Mouse (Mus musculus): ENCODE results near the gene Efcc1. TPM values are rescaled to one million over a fixed set of nuclear protein-coding genes. Genes with fewer than 3 reads are reported as not detected.
A peak's percentile ranks its signal among the peaks of the same experiment; 100 is the strongest.

The Efcc1 gene
- polyA plus RNA-seq (2015; fragmentation: Nextera tagmentation; extraction: Ambion mirVana), result 0.96 and 1.1 TPM in 2 replicates

GRCm38 (mm10) chr6:87730591-87731462, at the start of gene Efcc1:
Gene Efcc1 (plus strand): TSS chr6:87730869.
- Histone ChIP-seq H3K27ac (no peak within 1 kb of the TSS; the same call in 1 of the 2 replicates), H3K9ac (peak within 1 kb of the TSS; percentile 65), H3K36me3 (ENCODE audit: poor library complexity, severe bottlenecking) (no peaks in the 10 kb centered on the region), H3K9me3 (replicated peaks) (no peaks in the 10 kb centered on the region), H3K4me2 (peak within 1 kb of the TSS; percentile 86), H3K4me3 (peak within 1 kb of the TSS; percentile 55), H3K27me3 (peaks cover 76% of the 10 kb centered on the region), H3K4me1 (peaks cover 31% of the 10 kb centered on the region)
- peak; percentile 77 for ATAC-seq
- 0% methylated on average over 82 of the region's 90 CpGs for WGBS

GRCm38 (mm10) chr6:87695947-87696346, 34.7 kb upstream of the Efcc1 start:
- H3K27ac ChIP-seq, result no peak overlapping the region
- ATAC-seq, result no peak
- H3K36me3 ChIP-seq (ENCODE audit: poor library complexity, severe bottlenecking), result no peaks in the 10 kb centered on the region
- no peak overlapping the region for H3K9ac ChIP-seq
- H3K27me3 ChIP-seq, result no peaks in the 10 kb centered on the region
- H3K4me2 ChIP-seq, result no peak overlapping the region
- WGBS, result 87% methylated on average over 3 of the region's 3 CpGs
- peaks cover 3% of the 10 kb centered on the region; the same call in 1 of the 2 replicates for H3K9me3 ChIP-seq (replicated peaks)
- no peak overlapping the region for H3K4me3 ChIP-seq
- no peaks in the 10 kb centered on the region for H3K4me1 ChIP-seq

- 85% methylated on average over 4 of the region's 4 CpGs for WGBS
- Histone ChIP-seq H3K36me3 (ENCODE audit: poor library complexity, severe bottlenecking) (no peaks in the 10 kb centered on the region), H3K27me3 (no peaks in the 10 kb centered on the region), H3K4me2 (no peak overlapping the region), H3K27ac (no peak overlapping the region), H3K4me1 (no peaks in the 10 kb centered on the region), H3K9me3 (replicated peaks) (peaks cover 3% of the 10 kb centered on the region; the same call in 1 of the 2 replicates), H3K4me3 (no peak overlapping the region), H3K9ac (no peak overlapping the region)
- ATAC-seq, result no peak
Observed at GRCm38 (mm10) chr6:87696544-87696943, 34.1 kb upstream of the Efcc1 start.

- Histone ChIP-seq H3K9me3 (replicated peaks) (no peaks in the 10 kb centered on the region), H3K36me3 (ENCODE audit: poor library complexity, severe bottlenecking) (no peaks in the 10 kb centered on the region), H3K27me3 (no peaks in the 10 kb centered on the region), H3K4me1 (no peaks in the 10 kb centered on the region), H3K4me2 (no peak overlapping the region), H3K27ac (no peak overlapping the region), H3K4me3 (no peak overlapping the region), H3K9ac (no peak overlapping the region)
- WGBS, result 42% methylated on average over 3 of the region's 3 CpGs
- no peak for ATAC-seq
Observed at GRCm38 (mm10) chr6:87706246-87706645, 24.4 kb upstream of the Efcc1 start.

- Histone ChIP-seq H3K9me3 (replicated peaks) (no peaks in the 10 kb centered on the region), H3K36me3 (ENCODE audit: poor library complexity, severe bottlenecking) (no peaks in the 10 kb centered on the region)
- ATAC-seq, result no peak
Observed at GRCm38 (mm10) chr6:87712311-87712710, 18.4 kb upstream of the Efcc1 start.

GRCm38 (mm10) chr6:87714091-87714490, 16.6 kb upstream of the Efcc1 start:
- ATAC-seq, result no peak
- no peak overlapping the region for H3K4me2 ChIP-seq
- no peak overlapping the region for H3K27ac ChIP-seq
- H3K4me3 ChIP-seq, result no peak overlapping the region
- H3K4me1 ChIP-seq, result no peaks in the 10 kb centered on the region
- no peaks in the 10 kb centered on the region for H3K27me3 ChIP-seq
- H3K9ac ChIP-seq, result no peak overlapping the region
- H3K36me3 ChIP-seq (ENCODE audit: poor library complexity, severe bottlenecking), result no peaks in the 10 kb centered on the region
- WGBS, result 86% methylated on average over 4 of the region's 4 CpGs
- H3K9me3 ChIP-seq (replicated peaks), result no peaks in the 10 kb centered on the region

More at GRCm38 (mm10) chr6:87712311-87712710, 18.4 kb upstream of the Efcc1 start:
- Histone ChIP-seq H3K9ac (no peak overlapping the region), H3K4me2 (no peak overlapping the region), H3K4me1 (no peaks in the 10 kb centered on the region), H3K27me3 (no peaks in the 10 kb centered on the region), H3K27ac (no peak overlapping the region), H3K4me3 (no peak overlapping the region)
- WGBS, result 87% methylated on average over 4 of the region's 4 CpGs

GRCm38 (mm10) chr6:87722631-87723030, 8.0 kb upstream of the Efcc1 start:
- WGBS, result 5% methylated on average over 13 of the region's 13 CpGs
- peak; percentile 85 for ATAC-seq
- H3K36me3 ChIP-seq (ENCODE audit: poor library complexity, severe bottlenecking), result no peaks in the 10 kb centered on the region
- no peak overlapping the region for H3K27ac ChIP-seq
- H3K4me3 ChIP-seq, result no peak overlapping the region
- no peak overlapping the region for H3K4me2 ChIP-seq
- H3K9ac ChIP-seq, result no peak overlapping the region
- H3K27me3 ChIP-seq, result peaks cover 9% of the 10 kb centered on the region; the same call in 1 of the 2 replicates
- H3K9me3 ChIP-seq (replicated peaks), result no peaks in the 10 kb centered on the region
- H3K4me1 ChIP-seq, result 0 out of 2 replicates have a peak, but pooled peaks cover 6% of the 10 kb centered on the region

GRCm38 (mm10) chr6:87725267-87725912, 5.3 kb upstream of the Efcc1 start:
- no peak overlapping the region for H3K4me2 ChIP-seq
- WGBS, result 74% methylated on average over 7 of the region's 7 CpGs
- no peak overlapping the region for H3K27ac ChIP-seq
- H3K9ac ChIP-seq, result no peak overlapping the region
- H3K9me3 ChIP-seq (replicated peaks), result no peaks in the 10 kb centered on the region
- peaks cover 30% of the 10 kb centered on the region for H3K27me3 ChIP-seq
- H3K4me1 ChIP-seq, result peaks cover 9% of the 10 kb centered on the region; the same call in 1 of the 2 replicates
- ATAC-seq, result no peak
- no peaks in the 10 kb centered on the region for H3K36me3 ChIP-seq (ENCODE audit: poor library complexity, severe bottlenecking)
- no peak overlapping the region for H3K4me3 ChIP-seq

GRCm38 (mm10) chr6:87728102-87728501, 2.6 kb upstream of the Efcc1 start:
- 70% methylated on average over 3 of the region's 3 CpGs for WGBS
- no peak overlapping the region for H3K27ac ChIP-seq
- peaks cover 30% of the 10 kb centered on the region for H3K4me1 ChIP-seq
- no peaks in the 10 kb centered on the region for H3K9me3 ChIP-seq (replicated peaks)
- ATAC-seq, result no peak
- no peak overlapping the region for H3K4me3 ChIP-seq
- no peaks in the 10 kb centered on the region for H3K36me3 ChIP-seq (ENCODE audit: poor library complexity, severe bottlenecking)
- H3K27me3 ChIP-seq, result peaks cover 52% of the 10 kb centered on the region
- no peak overlapping the region for H3K9ac ChIP-seq
- no peak overlapping the region for H3K4me2 ChIP-seq

GRCm38 (mm10) chr6:87730141-87730540, 528 bp upstream of the Efcc1 start:
- Histone ChIP-seq H3K4me3 (peak overlapping the region; percentile 55), H3K4me2 (peak overlapping the region; percentile 86), H3K27ac (no peak overlapping the region), H3K27me3 (peaks cover 73% of the 10 kb centered on the region), H3K9ac (peak overlapping the region; percentile 65), H3K4me1 (peaks cover 31% of the 10 kb centered on the region), H3K9me3 (replicated peaks) (no peaks in the 10 kb centered on the region), H3K36me3 (ENCODE audit: poor library complexity, severe bottlenecking) (no peaks in the 10 kb centered on the region)
- ATAC-seq, result no peak
- 16% methylated on average over 13 of the region's 13 CpGs for WGBS

GRCm38 (mm10) chr6:87731463-87732095, 910 bp downstream of the Efcc1 start:
- H3K4me3 ChIP-seq, result peak overlapping the region; percentile 55
- no peak for ATAC-seq
- H3K36me3 ChIP-seq (ENCODE audit: poor library complexity, severe bottlenecking), result no peaks in the 10 kb centered on the region
- H3K27me3 ChIP-seq, result peaks cover 76% of the 10 kb centered on the region
- H3K9me3 ChIP-seq (replicated peaks), result no peaks in the 10 kb centered on the region
- peak overlapping the region; percentile 65 for H3K9ac ChIP-seq
- WGBS, result under 1% methylated on average over 19 of the region's 19 CpGs
- peaks cover 31% of the 10 kb centered on the region for H3K4me1 ChIP-seq
- H3K4me2 ChIP-seq, result peak overlapping the region; percentile 86
- no peak overlapping the region for H3K27ac ChIP-seq
